Mouse (Mus musculus) gastrocnemius, postnatal 25 days (tissue): Measurements from ENCODE around the gene Alad. TPM values are rescaled to one million over a fixed set of nuclear protein-coding genes. Genes with fewer than 3 reads are reported as not detected.
A peak's percentile ranks its signal among the peaks of the same experiment; 100 is the strongest.

ENCODE experiments used
- DNase-seq: peaks from one replicate; pipeline ENCODE4 v3.0.0; 2022
- long read RNA-seq, 2 experiments: library from polyadenylated mRNA; stranded (forward); transcript quantifications; one replicate each; pipeline ENCODE4 v2.0.0; 2021
- total RNA-seq, 2 experiments: library from RNA; stranded (reverse); gene quantifications; 1 replicate in 1 of 2; 2 replicates in 1 of 2; pipeline ENCODE4 v1.2.3; 2021

Alad gene
- 10 to 100 TPM; 20.9 to 21.3 TPM for total RNA-seq
- long read RNA-seq, experiment 1, transcript Alad-201 (12 exons, 1,206 nt) = major isoform, 59 of 64 reads
- long read RNA-seq, experiment 1, partial matches to known transcripts = 2 of 64 reads
- long read RNA-seq, experiment 1, other reads (novel, unspliced or antisense) = 2 of 64 reads
- long read RNA-seq, experiment 2, transcript Alad-201 (12 exons, 1,206 nt) = major isoform, 64 of 68 reads
- long read RNA-seq, experiment 2, partial matches to known transcripts = 3 of 68 reads
- long read RNA-seq, experiment 2, other reads (novel, unspliced or antisense) = 0 of 68 reads

- peak; percentile 86 for DNase-seq
These were observed at the start of gene Alad for GRCm38 (mm10) chr4:62519849-62520233. Gene Alad, minus strand, starts transcription at chr4:62519918.

- DNase-seq = no peak
These were observed 48.6 kb upstream of the Alad start for GRCm38 (mm10) chr4:62568359-62568758.

DNA sequence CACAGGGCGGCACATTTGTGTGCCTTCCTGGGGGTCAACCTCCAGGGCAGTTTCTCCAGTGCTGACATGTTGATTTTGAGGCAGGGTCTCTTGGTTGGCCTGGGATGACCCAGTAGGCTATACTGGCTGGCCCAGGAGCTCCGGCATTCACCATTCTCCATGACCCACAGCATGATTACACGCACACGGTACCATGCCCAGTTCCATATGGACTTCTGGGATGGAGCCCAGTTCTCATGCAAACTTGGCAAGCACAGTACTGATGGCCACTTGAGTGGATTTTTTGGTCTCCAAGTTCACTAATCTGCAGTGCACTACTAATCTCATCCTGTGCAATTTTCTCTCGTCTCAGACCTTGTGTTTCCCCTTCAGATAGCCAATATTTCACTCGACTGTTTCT lies 48.0 kb upstream of the Alad start:
- no peak for DNase-seq

DNA sequence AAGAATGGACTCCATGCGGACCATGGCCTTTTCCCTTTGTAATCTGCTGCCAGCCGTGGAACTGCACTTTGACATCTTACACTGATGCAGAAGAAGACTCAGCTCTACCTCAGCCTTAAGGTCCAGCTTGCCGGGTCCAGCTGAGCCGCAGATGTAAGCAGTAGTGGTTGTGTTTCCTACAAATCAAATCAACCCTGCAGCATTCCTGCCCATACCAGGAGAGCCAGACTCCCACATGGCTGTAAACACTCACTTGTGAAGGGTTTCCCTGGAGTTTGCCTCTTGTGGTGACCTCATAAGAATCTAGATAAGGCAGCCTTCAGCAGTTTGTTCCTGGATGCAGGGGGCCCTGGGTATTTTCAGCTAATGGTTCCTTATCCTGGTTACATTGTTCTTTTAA lies 46.8 kb upstream of the Alad start:
- DNase-seq = no peak

- no peak for DNase-seq
These were observed 42.3 kb upstream of the Alad start for GRCm38 (mm10) chr4:62562006-62562405.

DNA sequence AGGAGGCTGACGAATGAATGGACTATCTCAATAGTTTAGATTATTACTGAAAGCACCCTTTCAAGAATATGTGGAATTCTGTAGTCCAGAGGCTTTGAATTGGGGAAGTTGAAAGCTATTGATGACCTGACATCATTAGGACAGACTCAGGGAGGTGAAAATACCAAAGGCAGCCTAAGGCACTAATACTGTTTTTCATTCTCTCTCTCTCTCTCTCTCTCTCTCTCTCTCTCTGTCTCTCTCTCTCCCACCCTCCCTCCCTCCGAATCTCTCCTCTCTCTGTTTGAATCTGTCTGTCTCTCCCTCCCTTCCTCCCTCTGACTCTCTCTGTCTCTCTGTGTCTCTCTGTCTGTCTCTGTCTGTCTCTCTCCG lies 41.9 kb upstream of the Alad start:
- DNase-seq = no peak

- DNase-seq = peak; percentile 34
These were observed 41.4 kb upstream of the Alad start for GRCm38 (mm10) chr4:62560963-62561629.

DNA sequence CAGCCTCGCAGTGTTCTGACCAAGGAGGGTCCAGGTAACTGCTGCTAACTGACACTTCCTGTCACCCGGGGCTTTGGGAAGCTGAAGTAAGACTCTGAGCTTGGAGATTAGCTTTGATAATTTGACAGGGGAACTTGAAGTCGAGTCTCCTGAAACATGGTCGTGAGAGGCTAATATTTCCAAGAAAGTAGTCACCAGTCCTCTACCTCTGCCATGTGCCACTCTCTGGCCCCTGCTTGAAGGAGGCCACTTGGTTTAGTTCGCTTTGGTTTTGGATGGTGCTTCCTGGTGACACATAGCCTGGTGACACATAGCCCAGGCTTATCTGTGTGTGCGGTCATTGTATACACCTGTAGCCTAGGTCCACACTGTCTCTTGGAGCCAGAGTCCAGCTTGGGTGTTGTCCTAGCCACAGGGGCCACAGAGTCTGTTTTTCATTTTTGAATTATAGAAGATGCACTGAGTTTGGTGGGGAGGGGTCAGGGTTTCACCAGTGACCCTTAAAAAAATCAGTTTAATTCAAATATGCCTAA lies 40.1 kb upstream of the Alad start, which contains the start of gene Rgs3:
Gene Rgs3, plus strand, starts transcription at position 51 of the 533 bp plus-strand sequence.
- DNase-seq = no peak

DNA sequence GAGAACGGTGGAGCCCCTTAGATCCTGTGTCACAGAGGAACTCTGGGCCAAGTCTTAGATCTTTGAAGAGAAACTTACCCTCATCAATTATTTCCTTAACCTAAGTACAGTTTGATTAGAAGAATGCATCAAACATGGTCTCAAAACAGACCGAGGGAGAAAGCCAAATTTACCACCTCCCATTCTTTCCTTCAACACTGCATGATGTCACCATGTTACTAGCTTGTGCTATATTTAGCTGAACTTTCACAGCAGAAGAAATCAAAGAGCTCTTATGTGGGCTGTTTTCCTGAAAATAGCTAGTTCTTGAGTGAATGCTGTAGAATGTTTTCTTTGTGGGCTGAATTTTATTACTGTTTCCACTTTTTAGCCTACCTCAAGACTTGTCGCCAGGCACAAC lies 37.7 kb upstream of the Alad start:
- no peak for DNase-seq

GRCm38 (mm10) chr4:62551966-62552365 lies 32.2 kb upstream of the Alad start:
- DNase-seq = no peak

DNA sequence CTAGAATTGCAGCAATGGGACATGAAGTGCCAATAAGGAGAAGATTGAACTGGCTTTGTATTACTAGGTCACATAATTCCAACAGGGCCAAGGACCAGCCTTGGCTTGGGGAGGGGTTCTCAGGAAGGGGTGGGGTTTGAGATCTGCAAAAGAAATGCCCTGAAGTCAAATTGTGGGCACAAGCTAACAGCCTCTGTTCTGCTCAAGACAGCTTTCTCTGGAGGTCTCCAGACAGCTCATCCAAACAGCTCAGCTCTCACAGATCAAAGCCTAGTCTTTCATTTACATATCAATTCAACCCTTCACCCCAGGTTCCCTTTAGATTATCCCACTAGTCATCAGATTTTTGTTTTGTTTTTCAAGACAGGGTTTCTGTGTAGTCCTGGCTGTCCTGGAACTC lies 25.1 kb upstream of the Alad start:
- no peak for DNase-seq

GRCm38 (mm10) chr4:62543782-62544181 lies 24.1 kb upstream of the Alad start:
- DNase-seq = no peak

DNA sequence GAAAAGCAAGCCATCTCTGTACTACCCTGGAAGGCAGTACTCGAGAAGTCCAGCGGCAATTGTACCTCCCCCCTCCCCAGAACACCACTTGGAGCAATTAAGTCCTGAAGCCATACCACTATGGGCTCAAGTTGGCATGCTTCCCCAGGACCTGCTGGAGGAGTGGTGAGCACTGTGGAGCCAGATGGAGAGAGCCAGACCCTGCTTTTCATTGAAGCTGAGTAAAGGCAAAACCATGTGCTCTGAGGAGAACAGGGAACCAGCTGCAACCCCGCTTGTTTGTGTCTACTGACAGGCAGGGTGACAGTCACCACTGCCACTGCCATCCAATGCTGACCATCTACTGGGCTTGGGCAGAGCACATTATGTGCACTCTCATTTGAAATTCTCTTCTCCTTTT lies 22.1 kb upstream of the Alad start:
- no peak for DNase-seq

DNA sequence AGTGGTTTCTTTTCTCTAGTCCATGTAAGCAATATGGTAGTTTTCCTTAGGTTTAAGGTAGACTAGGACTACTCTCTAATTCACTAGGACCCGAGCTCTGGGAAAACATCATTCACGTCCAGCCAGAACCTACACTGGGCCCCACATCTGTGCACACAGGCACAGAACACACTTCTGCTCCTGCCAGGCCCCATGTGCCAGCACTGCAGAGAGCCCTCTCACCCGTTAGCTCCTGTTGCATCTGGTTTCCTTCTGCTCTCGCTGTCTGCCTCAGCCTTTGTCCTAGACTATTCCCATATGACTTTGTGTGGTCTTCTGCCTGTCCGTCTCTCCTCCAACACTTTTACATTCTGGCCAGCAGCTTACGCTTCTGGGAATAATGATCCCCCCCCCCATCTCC lies 14.0 kb upstream of the Alad start:
- no peak for DNase-seq

DNA sequence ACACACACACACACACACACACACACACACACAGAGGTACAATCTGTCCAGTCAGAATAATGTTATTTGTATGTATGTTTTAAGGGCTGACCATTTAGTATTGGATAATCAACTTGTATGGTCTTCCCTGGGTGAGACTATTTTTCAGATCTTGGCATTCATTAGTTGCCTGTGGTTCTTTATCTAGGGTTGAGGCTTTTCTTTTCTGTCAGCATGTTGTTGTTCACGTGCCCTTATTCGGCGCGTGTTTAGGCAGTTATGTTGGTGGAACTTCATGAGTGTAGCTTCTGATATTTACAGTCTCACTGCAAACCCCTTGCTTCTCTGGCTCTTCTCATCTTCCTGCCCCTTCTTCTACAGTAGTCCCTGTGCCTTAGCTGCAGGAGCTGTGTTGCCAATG lies 7.9 kb upstream of the Alad start:
- no peak for DNase-seq

DNA sequence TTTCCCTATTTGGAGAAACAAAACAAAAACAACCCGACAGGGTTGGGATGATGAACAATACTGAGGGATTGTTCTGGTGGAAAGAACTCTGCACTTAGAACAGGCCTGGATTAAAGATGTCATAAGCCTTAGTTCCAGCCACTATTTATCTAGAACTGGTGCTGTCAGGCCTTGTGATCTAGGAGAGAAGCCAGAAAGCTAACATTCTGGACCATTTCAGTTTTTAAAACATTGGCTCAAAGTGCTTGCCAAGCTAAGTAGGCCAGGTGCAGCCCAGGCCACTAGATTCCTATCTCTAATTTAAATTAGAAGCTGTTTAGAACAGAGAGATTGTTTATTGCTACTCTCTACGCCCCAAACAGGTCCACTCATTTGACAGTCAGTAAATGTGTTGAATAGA lies 6.5 kb upstream of the Alad start:
- no peak for DNase-seq

DNA sequence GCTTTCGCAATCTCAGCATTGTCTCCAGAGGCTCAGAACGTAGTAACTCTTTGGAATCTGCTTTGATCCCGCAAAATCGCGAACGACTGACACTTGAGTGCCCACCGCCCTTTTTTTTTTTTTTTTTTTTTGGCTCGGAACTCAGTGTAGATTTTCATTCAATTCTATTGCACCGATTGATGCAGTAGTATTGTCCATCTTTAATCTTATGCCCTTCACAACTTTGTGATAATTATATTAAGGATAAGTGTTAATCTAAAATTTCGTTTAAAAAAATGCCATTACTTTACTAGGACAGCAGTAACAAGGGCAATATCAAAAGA lies 5.7 kb upstream of the Alad start:
- DNase-seq = no peak

- DNase-seq = peak; percentile 97
These were observed 5.2 kb upstream of the Alad start, which contains the start of the genes Pole3 and 4933430I17Rik for GRCm38 (mm10) chr4:62524651-62525488. Gene Pole3, minus strand, starts transcription at chr4:62525068. Gene 4933430I17Rik, plus strand, starts transcription at chr4:62525369.

GRCm38 (mm10) chr4:62520892-62521400 lies 1.2 kb upstream of the Alad start:
- no peak for DNase-seq

DNA sequence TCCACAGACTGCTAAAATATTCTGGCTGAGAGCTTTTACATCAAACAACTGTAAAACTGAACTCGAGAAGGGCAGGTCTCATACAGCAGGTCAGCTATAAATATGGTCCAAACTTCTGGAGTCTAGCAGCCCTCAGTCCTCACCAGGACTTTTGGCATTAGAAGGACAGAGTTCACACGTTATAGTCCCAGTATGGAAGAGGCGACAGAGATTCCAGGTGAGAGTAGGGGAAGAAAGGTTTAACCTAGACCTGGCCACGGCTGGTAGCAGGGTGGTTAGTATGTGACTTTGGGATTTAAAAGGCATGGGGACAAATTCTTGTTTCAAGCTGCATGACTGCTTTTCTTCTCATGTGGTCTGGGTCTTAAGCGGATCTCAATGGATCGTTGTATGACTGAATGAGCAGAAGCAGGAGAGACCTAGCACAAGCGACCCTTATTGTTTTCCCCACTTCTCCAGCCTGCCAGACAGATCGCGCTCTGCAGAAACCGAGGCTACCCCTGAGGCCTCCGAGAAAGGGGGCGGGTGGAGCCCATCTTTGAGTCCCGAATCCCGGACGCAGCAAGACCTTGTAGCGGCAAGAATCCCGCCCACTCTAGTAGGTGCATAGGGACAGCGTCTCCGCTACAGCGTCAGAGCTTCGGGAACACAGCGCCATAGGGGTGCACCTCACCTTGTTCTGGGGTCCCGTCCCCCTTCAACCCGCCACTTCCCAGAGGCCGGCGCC lies 433 bp downstream of the Alad start:
- no peak for DNase-seq

- DNase-seq = peak; percentile 31
These were observed 1.1 kb downstream of the Alad start for GRCm38 (mm10) chr4:62518416-62519121.
